Mouse (Mus musculus) adrenal gland, adult (tissue): ENCODE data around the gene Kcnj12.

Experiments
- DNase-seq, 2 experiments: peaks; one replicate each; pipeline ENCODE4 v3.0.0; 2022 to 2023; ENCODE audit warnings: low spot score in 1 of 2; ENCODE audit not compliant: inconsistent age in 2 of 2

The Kcnj12 gene

GRCm38 (mm10) chr11:61022550-61023391 lies at the start of gene Kcnj12:
Gene Kcnj12, plus strand, starts transcription at chr11:61022564.
- DNase-seq: peak in 1 of 2 experiments; percentile 37

GRCm38 (mm10) chr11:60975097-60975496 lies 47.3 kb upstream of the Kcnj12 start:
- no peak for DNase-seq

GRCm38 (mm10) chr11:60976234-60976633 lies 46.1 kb upstream of the Kcnj12 start:
- peak in 1 of 2 experiments; percentile 18 for DNase-seq

- peak in 1 of 2 experiments; percentile 20 for DNase-seq
Measured at GRCm38 (mm10) chr11:60976742-60977141, 45.6 kb upstream of the Kcnj12 start.

- DNase-seq: peak; percentile 80 to 88
Measured at GRCm38 (mm10) chr11:60977153-60977552, 45.2 kb upstream of the Kcnj12 start.

- DNase-seq: no peak
Measured at GRCm38 (mm10) chr11:60978658-60979057, 43.7 kb upstream of the Kcnj12 start.

GRCm38 (mm10) chr11:60979788-60980187 lies 42.6 kb upstream of the Kcnj12 start:
- peak in 1 of 2 experiments; percentile 15 for DNase-seq

GRCm38 (mm10) chr11:60981693-60982486 lies 40.5 kb upstream of the Kcnj12 start:
- DNase-seq: peak in 1 of 2 experiments; percentile 47

GRCm38 (mm10) chr11:60984912-60985558 lies 37.3 kb upstream of the Kcnj12 start:
- peak in 1 of 2 experiments; percentile 41 for DNase-seq

- no peak for DNase-seq
Measured at GRCm38 (mm10) chr11:60990428-60990827, 31.9 kb upstream of the Kcnj12 start.

- DNase-seq: no peak
Measured at GRCm38 (mm10) chr11:61002736-61003135, 19.6 kb upstream of the Kcnj12 start.

- no peak for DNase-seq
Measured at GRCm38 (mm10) chr11:61004046-61004445, 18.3 kb upstream of the Kcnj12 start.

- no peak for DNase-seq
Measured at GRCm38 (mm10) chr11:61004781-61005180, 17.6 kb upstream of the Kcnj12 start.

GRCm38 (mm10) chr11:61005345-61005744 lies 17.0 kb upstream of the Kcnj12 start:
- no peak for DNase-seq

- no peak for DNase-seq
Measured at GRCm38 (mm10) chr11:61011736-61012294, 10.5 kb upstream of the Kcnj12 start.

- no peak for DNase-seq
Measured at GRCm38 (mm10) chr11:61016866-61017398, 5.4 kb upstream of the Kcnj12 start.

GRCm38 (mm10) chr11:61021129-61021528 lies 1.2 kb upstream of the Kcnj12 start:
- DNase-seq: no peak

- peak in 1 of 2 experiments; percentile 58 for DNase-seq
Measured at GRCm38 (mm10) chr11:61021676-61022549, 451 bp upstream of the Kcnj12 start.

- DNase-seq: no peak
Measured at GRCm38 (mm10) chr11:61023416-61024200, 1.2 kb downstream of the Kcnj12 start.
